Mouse (Mus musculus) ES-E14 (cell line): Measurements from ENCODE around the gene Ly86. TPM values are rescaled to one million over a fixed set of nuclear protein-coding genes. Genes with fewer than 3 reads are reported as not detected.

Experiments
- DNase-seq: peaks from one replicate; pipeline ENCODE4 v3.0.0-alpha.2; 2013; ENCODE audit warnings: low read depth, low spot score
- H3K27ac ChIP-seq: 2 replicates; pipeline ENCODE4 v1.5.1; 2012; ENCODE audit warnings: low read depth, mild to moderate bottlenecking, low read length, moderate library complexity, mixed read lengths; ENCODE audit not compliant: poor library complexity, insufficient read depth, severe bottlenecking
- H3K36me3 ChIP-seq: 2 replicates; pipeline ENCODE4 v1.6.1; 2012; ENCODE audit warnings: mild to moderate bottlenecking, low read length, moderate library complexity, mixed read lengths; ENCODE audit not compliant: control insufficient read depth, poor library complexity, insufficient read depth, severe bottlenecking
- H3K4me1 ChIP-seq, 2 experiments: fragments of 150-350 bp in 1 of 2; sonication (generic) in 1 of 2; 2 replicates each; pipeline ENCODE4 v1.6.1; 2012; ENCODE audit warnings: low read length in 2 of 2, mild to moderate bottlenecking in 1 of 2, mixed read lengths in 1 of 2; ENCODE audit not compliant: control insufficient read depth in 2 of 2, insufficient read depth in 2 of 2, poor library complexity in 1 of 2
- H3K4me3 ChIP-seq, 2 experiments: fragments of 150-350 bp in 1 of 2; sonication (generic) in 1 of 2; 2 replicates each; pipeline ENCODE4 v1.5.1; 2012; ENCODE audit warnings: low read length in 2 of 2, low read depth in 1 of 2, mild to moderate bottlenecking in 1 of 2, mixed read lengths in 1 of 2; ENCODE audit not compliant: insufficient read depth in 1 of 2, poor library complexity in 1 of 2, severe bottlenecking in 1 of 2
- H3K9ac ChIP-seq: 2 replicates; pipeline ENCODE4 v1.6.1; 2012; ENCODE audit warnings: low read depth, mild to moderate bottlenecking, low read length, mixed read lengths; ENCODE audit not compliant: poor library complexity, insufficient read depth, severe bottlenecking
- H3K9me3 ChIP-seq: fragments of 150-350 bp; sonication (generic); 2 replicates; pipeline ENCODE4 v1.6.1; 2012; ENCODE audit warnings: low read depth, mild to moderate bottlenecking, low read length; ENCODE audit not compliant: control insufficient read depth, insufficient read depth
- CHD2 ChIP-seq: IDR thresholded peaks from 2 replicates; pipeline ENCODE4 v1.6.1; 2014; ENCODE audit warnings: mild to moderate bottlenecking, low read depth, low read length, inconsistent platforms
- HCFC1 ChIP-seq: IDR thresholded peaks from 2 replicates; pipeline ENCODE4 v1.6.1; 2012; ENCODE audit warnings: low read length, inconsistent platforms, borderline replicate concordance; ENCODE audit not compliant: insufficient read depth
- MAFK ChIP-seq: IDR thresholded peaks from 2 replicates; pipeline ENCODE4 v1.6.1; 2014; ENCODE audit warnings: mild to moderate bottlenecking, low read depth, low read length, inconsistent platforms; ENCODE audit not compliant: insufficient read depth
- ZC3H11A ChIP-seq: IDR thresholded peaks from 2 replicates; pipeline ENCODE4 v1.6.1; 2012; ENCODE audit warnings: low read depth, mild to moderate bottlenecking, inconsistent platforms, low read length, borderline replicate concordance
- ZNF384 ChIP-seq: IDR thresholded peaks from 2 replicates; pipeline ENCODE4 v1.6.1; 2012; ENCODE audit warnings: low read depth, low read length, inconsistent platforms
- in situ Hi-C, 2 experiments: fragments of 600-800 bp; cut with MboI; formaldehyde crosslinking; loops; one replicate each; pipeline ENCODE4 v1.15.1; 2025; ENCODE audit warnings: low sequenced_read_pairs in 2 of 2, inconsistent platforms in 1 of 2; ENCODE audit not compliant: unreplicated experiment in 2 of 2
- total RNA-seq: library from RNA; depleted of rRNA; stranded (reverse); fragments of 300-350 nt; gene quantifications from 2 replicates; pipeline ENCODE4 v1.2.3, GENCODE M21; 2012

The Ly86 gene
- total RNA-seq, 1 experiment, result 0.94 TPM

GRCm38 (mm10) chr13:37457007-37457827, 112.2 kb downstream of the Ly86 start:
- peaks cover 3 to 37% of the 10 kb centered on the region in 2 experiments for H3K4me1 ChIP-seq
- in situ Hi-C loops, result no loop called here
- TF ChIP-seq CHD2, result no peak
- TF ChIP-seq HCFC1, result no peak
- no peak for TF ChIP-seq ZNF384
- TF ChIP-seq ZC3H11A, result no peak
- TF ChIP-seq MAFK, result no peak
- 0 out of 2 replicates have a peak overlapping the region, but pooled peaks have one; percentile 2 for H3K27ac ChIP-seq
- no peak overlapping the region for H3K4me3 ChIP-seq
- H3K9ac ChIP-seq, result no peak overlapping the region
- H3K9me3 ChIP-seq, result no peaks in the 10 kb centered on the region
- DNase-seq, result no peak
- no peaks in the 10 kb centered on the region for H3K36me3 ChIP-seq

- in situ Hi-C loops, result no loop called here
- Histone ChIP-seq H3K9ac (no peak overlapping the region), H3K36me3 (no peaks in the 10 kb centered on the region), H3K27ac (no peak overlapping the region), H3K4me3 (no peak overlapping the region), H3K4me1 (peaks cover 3 to 32% of the 10 kb centered on the region in 2 experiments), H3K9me3 (no peaks in the 10 kb centered on the region)
- no peak for DNase-seq
- no peak for TF ChIP-seq HCFC1
- no peak for TF ChIP-seq MAFK
- TF ChIP-seq CHD2, result no peak
- no peak for TF ChIP-seq ZC3H11A
- TF ChIP-seq ZNF384, result no peak
Measured at GRCm38 (mm10) chr13:37458557-37458956, 113.5 kb downstream of the Ly86 start.

GRCm38 (mm10) chr13:37459022-37459421, 114.0 kb downstream of the Ly86 start:
- Histone ChIP-seq H3K36me3 (no peaks in the 10 kb centered on the region), H3K9ac (no peak overlapping the region), H3K9me3 (no peaks in the 10 kb centered on the region), H3K4me1 (peaks cover 3 to 29% of the 10 kb centered on the region in 2 experiments), H3K27ac (no peak overlapping the region), H3K4me3 (no peak overlapping the region)
- TF ChIP-seq ZNF384 (no peak), HCFC1 (no peak), ZC3H11A (no peak)
- DNase-seq, result no peak
- in situ Hi-C loops, result no loop called here

- no peak for DNase-seq
- Histone ChIP-seq H3K4me3 (no peak overlapping the region), H3K9ac (no peak overlapping the region), H3K27ac (no peak overlapping the region), H3K4me1 (peaks cover 0 to 22% of the 10 kb centered on the region in 2 experiments; a peak in 2 of 4 replicates), H3K36me3 (no peaks in the 10 kb centered on the region), H3K9me3 (no peaks in the 10 kb centered on the region)
- in situ Hi-C loops, result no loop called here
- TF ChIP-seq HCFC1, result no peak
- TF ChIP-seq ZC3H11A, result no peak
- TF ChIP-seq MAFK, result no peak
- TF ChIP-seq CHD2, result no peak
- no peak for TF ChIP-seq ZNF384
Measured at GRCm38 (mm10) chr13:37459957-37460930, 115.2 kb downstream of the Ly86 start.
